Mouse (Mus musculus): ENCODE measurements around the gene Lix1l. TPM values are rescaled to one million over a fixed set of nuclear protein-coding genes. Genes with fewer than 3 reads are reported as not detected.
"Not testable (repeated sequence)": the region's sequence is repeated elsewhere in the genome, so short reads cannot be mapped to it uniquely, and the experiment has no call there.

The Lix1l gene
- total and polyA plus RNA-seq, 3 experiments = 24.7 to 25.3 (median 25.2) TPM

DNA sequence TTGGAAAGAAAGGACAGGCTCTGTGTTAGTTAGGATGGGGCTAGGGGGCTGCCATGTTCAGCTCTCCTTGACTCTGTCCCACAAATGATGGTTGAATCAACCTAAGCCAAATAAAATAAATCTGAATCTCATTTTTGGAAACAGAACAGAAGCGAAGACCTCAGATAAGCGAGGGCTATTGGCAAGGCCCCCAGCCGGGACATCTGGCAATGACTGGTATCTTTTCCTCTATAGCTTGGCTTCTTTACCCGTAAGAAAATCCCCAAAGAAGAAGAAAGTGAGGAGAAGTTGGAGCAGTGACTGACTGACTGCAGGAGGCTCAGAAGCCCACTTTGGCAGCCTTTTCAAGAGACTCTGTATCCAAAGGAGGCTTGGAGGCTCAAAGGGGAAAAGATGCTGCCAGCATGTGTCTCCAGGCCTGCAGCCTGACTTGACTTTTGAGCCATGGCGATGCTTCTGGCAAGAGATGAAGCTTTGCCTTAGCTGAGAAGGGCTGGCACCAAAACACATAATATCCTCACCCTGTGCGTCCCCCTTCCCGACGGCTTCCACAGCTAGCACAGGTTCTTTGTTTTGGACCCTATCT lies 61.9 kb downstream of the Lix1l start:
- Histone ChIP-seq H3K27ac (no peak overlapping the region; the same call in 1 of the 2 replicates), H3K9ac (ENCODE audit: low read depth, low read length) (no peak overlapping the region), H3K4me1 (ENCODE audit: control insufficient read depth, insufficient read depth, low read length) (peaks cover 2% of the 10 kb centered on the region; the same call in 1 of the 2 replicates), H3K27me3 (ENCODE audit: control insufficient read depth, insufficient read depth, low read length) (no peaks in the 10 kb centered on the region), H3K79me2 (replicated peaks; ENCODE audit: control insufficient read depth, insufficient read depth, low read length) (no peaks in the 10 kb centered on the region), H3K4me3 (no peak overlapping the region), H3K36me3 (ENCODE audit: control insufficient read depth, insufficient read depth, low read length) (no peaks in the 10 kb centered on the region)
- no peak for TF ChIP-seq POLR2A (IDR thresholded peaks at IDR 0.05; ENCODE audit: insufficient read depth, low read depth, low read length)
- no peak for TF ChIP-seq EP300 (IDR thresholded peaks at IDR 0.05; ENCODE audit: insufficient read depth, low read depth, low read length)
- no peak for TF ChIP-seq CTCF (IDR thresholded peaks at IDR 0.05)
- DNase-seq = no peak
- intact Hi-C loops (cut with DNase I) = no loop called here
- 57% methylated on average over 8 of the region's 8 CpGs for WGBS

- TF ChIP-seq EP300 (IDR thresholded peaks at IDR 0.05; ENCODE audit: insufficient read depth, low read depth, low read length) (peak; percentile 60; the same call in 1 of the 2 replicates), POLR2A (IDR thresholded peaks at IDR 0.05; ENCODE audit: insufficient read depth, low read depth, low read length) (no peak), CTCF (IDR thresholded peaks at IDR 0.05) (peak; percentile 98)
- DNase-seq = peak; percentile 79 to 87
- no peak overlapping the region for H3K9ac ChIP-seq (ENCODE audit: low read depth, low read length)
- H3K79me2 ChIP-seq (replicated peaks; ENCODE audit: control insufficient read depth, insufficient read depth, low read length) = no peaks in the 10 kb centered on the region
- peaks cover 2% of the 10 kb centered on the region; the same call in 1 of the 2 replicates for H3K4me1 ChIP-seq (ENCODE audit: control insufficient read depth, insufficient read depth, low read length)
- intact Hi-C loops (cut with DNase I) = no loop called here
- no peaks in the 10 kb centered on the region for H3K36me3 ChIP-seq (ENCODE audit: control insufficient read depth, insufficient read depth, low read length)
- peak overlapping the region; percentile 34; the same call in 1 of the 2 replicates for H3K27ac ChIP-seq
- H3K4me3 ChIP-seq = peak overlapping the region; percentile 19
- WGBS = 5% methylated on average over 18 of the region's 18 CpGs
- no peaks in the 10 kb centered on the region for H3K27me3 ChIP-seq (ENCODE audit: control insufficient read depth, insufficient read depth, low read length)
Observed at GRCm38 (mm10) chr3:96663432-96664239, 62.7 kb downstream of the Lix1l start.

DNA sequence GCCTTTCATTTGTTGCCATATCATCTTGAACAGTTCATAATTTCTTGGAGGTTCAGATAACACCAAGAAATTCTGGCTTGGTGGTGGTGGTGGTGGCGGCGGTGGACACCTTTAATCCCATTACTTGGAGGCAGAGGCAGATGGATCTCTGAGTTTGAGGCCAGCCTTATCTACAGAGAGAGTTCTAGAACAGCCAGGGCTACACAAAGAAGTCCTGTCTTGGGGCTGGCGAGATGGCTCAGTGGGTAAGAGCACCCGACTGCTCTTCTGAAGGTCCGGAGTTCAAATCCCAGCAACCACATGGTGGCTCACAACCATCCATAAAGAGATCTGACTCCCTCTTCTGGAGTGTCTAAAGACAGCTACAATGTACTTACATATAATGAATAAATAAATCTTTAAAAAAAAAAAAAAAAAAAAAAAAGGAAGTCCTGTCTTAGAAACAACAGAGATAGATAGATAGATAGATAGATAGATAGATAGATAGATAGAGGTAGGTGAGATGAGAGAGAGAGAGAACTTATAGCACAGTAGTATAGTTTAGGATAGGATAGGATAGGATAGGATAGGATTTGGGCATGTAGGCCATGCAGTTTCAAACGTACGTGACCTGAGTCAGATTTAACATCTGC lies 64.9 kb downstream of the Lix1l start:
- WGBS = 88% methylated on average over 7 of the region's 7 CpGs

DNA sequence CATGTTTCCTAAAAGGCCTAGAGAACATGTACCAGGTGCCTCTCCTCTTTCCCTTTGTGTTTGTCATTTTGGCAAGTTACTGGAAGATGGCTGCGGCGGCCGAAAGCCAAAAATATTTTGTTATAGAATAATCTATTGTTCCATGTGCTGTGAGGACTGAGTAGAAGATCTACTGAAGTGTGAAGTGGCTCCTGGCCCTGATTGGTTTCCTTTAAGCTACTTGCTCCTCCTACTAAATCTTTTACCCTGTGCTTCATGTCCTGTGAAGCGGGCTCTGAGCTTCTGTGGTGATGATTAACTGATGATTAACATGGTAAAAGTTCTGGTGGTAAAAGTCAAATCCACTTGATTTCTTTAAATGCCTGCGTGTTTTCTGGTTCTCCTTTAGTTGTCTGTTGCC lies 66.0 kb downstream of the Lix1l start:
- 89% methylated on average over 5 of the region's 5 CpGs for WGBS
- DNase-seq = no peak
- Histone ChIP-seq H3K4me3 (no peak overlapping the region), H3K27ac (no peak overlapping the region), H3K9ac (ENCODE audit: low read depth, low read length) (no peak overlapping the region), H3K4me1 (ENCODE audit: control insufficient read depth, insufficient read depth, low read length) (peaks cover 3% of the 10 kb centered on the region; the same call in 1 of the 2 replicates), H3K79me2 (replicated peaks; ENCODE audit: control insufficient read depth, insufficient read depth, low read length) (no peaks in the 10 kb centered on the region), H3K27me3 (ENCODE audit: control insufficient read depth, insufficient read depth, low read length) (no peaks in the 10 kb centered on the region), H3K36me3 (ENCODE audit: control insufficient read depth, insufficient read depth, low read length) (no peaks in the 10 kb centered on the region)
- no peak for TF ChIP-seq POLR2A (IDR thresholded peaks at IDR 0.05; ENCODE audit: insufficient read depth, low read depth, low read length)
- TF ChIP-seq EP300 (IDR thresholded peaks at IDR 0.05; ENCODE audit: insufficient read depth, low read depth, low read length) = no peak
- TF ChIP-seq CTCF (IDR thresholded peaks at IDR 0.05) = no peak
- intact Hi-C loops (cut with DNase I) = loop anchor here (5.0 kb wide), 1 partner anchor 40 kb away; the partner anchor contains the start of gene Nudt17

More for the DNA sequence above, 64.9 kb downstream of the Lix1l start:
- not testable (repeated sequence) for H3K36me3 ChIP-seq (ENCODE audit: control insufficient read depth, insufficient read depth, low read length); H3K27ac ChIP-seq; H3K79me2 ChIP-seq (replicated peaks; ENCODE audit: control insufficient read depth, insufficient read depth, low read length); H3K9ac ChIP-seq (ENCODE audit: low read depth, low read length); H3K4me3 ChIP-seq; H3K4me1 ChIP-seq (ENCODE audit: control insufficient read depth, insufficient read depth, low read length); DNase-seq; H3K27me3 ChIP-seq (ENCODE audit: control insufficient read depth, insufficient read depth, low read length)
- intact Hi-C loops (cut with DNase I) = loop anchor here (5.0 kb wide), 1 partner anchor 41 kb away; the partner anchor contains the start of gene Nudt17

- H3K9ac ChIP-seq (ENCODE audit: low read depth, low read length) = no peak overlapping the region
- H3K27me3 ChIP-seq (ENCODE audit: control insufficient read depth, insufficient read depth, low read length) = no peaks in the 10 kb centered on the region
- no peak for DNase-seq
- intact Hi-C loops (cut with DNase I) = loop anchor here (5.0 kb wide), 1 partner anchor 40 kb away; the partner anchor contains the start of gene Nudt17
- TF ChIP-seq CTCF (IDR thresholded peaks at IDR 0.05) (peak; percentile 58), POLR2A (IDR thresholded peaks at IDR 0.05; ENCODE audit: insufficient read depth, low read depth, low read length) (no peak)
- 52% methylated on average over 1 of the region's 1 CpGs for WGBS
- H3K4me3 ChIP-seq = no peak overlapping the region
- no peaks in the 10 kb centered on the region for H3K79me2 ChIP-seq (replicated peaks; ENCODE audit: control insufficient read depth, insufficient read depth, low read length)
- H3K27ac ChIP-seq = no peak overlapping the region
- no peaks in the 10 kb centered on the region for H3K36me3 ChIP-seq (ENCODE audit: control insufficient read depth, insufficient read depth, low read length)
- peaks cover 3% of the 10 kb centered on the region; the same call in 1 of the 2 replicates for H3K4me1 ChIP-seq (ENCODE audit: control insufficient read depth, insufficient read depth, low read length)
Observed at GRCm38 (mm10) chr3:96667316-96667715, 66.4 kb downstream of the Lix1l start.

All from heart, adult 2 months (tissue).